ENCODE assay signal across 18 mouse cellular contexts in the genomic region with DNA sequence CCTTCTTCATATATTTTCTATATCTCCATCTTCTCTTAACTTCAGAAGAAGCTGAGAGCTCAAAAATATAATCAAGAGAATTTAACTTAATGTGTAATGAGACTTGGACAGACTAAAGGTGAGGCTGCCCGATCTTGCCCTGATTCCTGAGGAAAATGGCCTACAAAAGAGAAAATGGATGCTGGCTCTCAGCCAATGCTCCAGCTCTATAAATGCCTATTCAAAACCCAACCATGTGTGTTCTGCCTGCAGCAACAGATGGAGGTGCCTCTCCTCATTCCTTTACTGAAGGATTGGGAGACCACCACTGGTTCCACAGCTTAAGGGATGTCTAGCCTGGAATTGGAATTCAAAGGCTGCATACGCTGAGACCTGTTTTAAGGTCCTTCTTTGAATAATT.
A peak's percentile ranks its signal among the peaks of the same experiment; 100 is the strongest.
DNase-seq lines count a peak whose midpoint lies in the region; ATAC-seq and TF ChIP-seq lines count a peak whose summit lies in the region.
"Had no signal": no experiment of that assay in that cellular context is flagged by ENCODE, and none has a peak within 500 bp of the region (broad histone marks: within the 10 kb centered on the region; RNA-seq: fewer than 3 reads in every experiment).

No protein-coding gene starts in this region.

- no peak overlapping the region for H3K4me3 ChIP-seq in hindbrain, postnatal 0 days (ENCODE audit: low read length)
- no peak overlapping the region for H3K4me3 ChIP-seq in hindbrain, embryonic 13.5 days
- H3K4me3 ChIP-seq in midbrain, embryonic 14.5 days (replicated peaks; ENCODE audit: low read depth, low read length) = no peak overlapping the region
- no peak overlapping the region for H3K4me3 ChIP-seq in midbrain, embryonic 11.5 days (ENCODE audit: low read depth, low read length)
- no peak overlapping the region for H3K4me3 ChIP-seq in gastrocnemius, adult 2 months
- H3K4me3 ChIP-seq: heart, embryonic 10.5 days; liver, embryonic 13.5 days; lung, embryonic 15.5 days; midbrain, embryonic 12.5 days had no signal

- no peaks in the 10 kb centered on the region for H3K9me3 ChIP-seq in hindbrain, postnatal 0 days (ENCODE audit: low read length)
- no peaks in the 10 kb centered on the region for H3K9me3 ChIP-seq in hindbrain, embryonic 13.5 days
- no peaks in the 10 kb centered on the region for H3K9me3 ChIP-seq in midbrain, embryonic 14.5 days (ENCODE audit: control insufficient read depth, low read length)
- no peaks in the 10 kb centered on the region for H3K9me3 ChIP-seq in midbrain, embryonic 11.5 days (ENCODE audit: control insufficient read depth, low read length)
- H3K9me3 ChIP-seq: heart, embryonic 10.5 days; liver, embryonic 13.5 days; lung, embryonic 15.5 days; midbrain, embryonic 12.5 days had no signal

- intact Hi-C loops in gastrocnemius, adult 2 months (cut with DNase I) = no loop called here

- H3K9ac ChIP-seq in hindbrain, postnatal 0 days (replicated peaks; ENCODE audit: low read length) = no peak overlapping the region
- H3K9ac ChIP-seq in hindbrain, embryonic 13.5 days = no peak overlapping the region
- no peak overlapping the region for H3K9ac ChIP-seq in midbrain, embryonic 14.5 days (replicated peaks; ENCODE audit: low read length)
- no peak overlapping the region for H3K9ac ChIP-seq in midbrain, embryonic 11.5 days (ENCODE audit: low read length)
- H3K9ac ChIP-seq: hindbrain, embryonic 14.5 days; liver, embryonic 13.5 days; lung, embryonic 15.5 days; midbrain, embryonic 12.5 days had no signal

- no peak overlapping the region for H3K27ac ChIP-seq in hindbrain, postnatal 0 days
- H3K27ac ChIP-seq in hindbrain, embryonic 13.5 days = no peak overlapping the region
- H3K27ac ChIP-seq in midbrain, embryonic 14.5 days (replicated peaks; ENCODE audit: low read depth, low read length) = no peak overlapping the region
- no peak overlapping the region for H3K27ac ChIP-seq in midbrain, embryonic 11.5 days (ENCODE audit: low read depth, low read length)
- no peak overlapping the region for H3K27ac ChIP-seq in gastrocnemius, adult 2 months
- H3K27ac ChIP-seq: heart, embryonic 10.5 days; hindbrain, embryonic 14.5 days; liver, embryonic 13.5 days; lung, embryonic 15.5 days; macrophage; midbrain, embryonic 12.5 days had no signal

- no peak for ATAC-seq in hindbrain, postnatal 0 days
- ATAC-seq in hindbrain, embryonic 13.5 days (ENCODE audit: low FRiP score) = no peak
- no peak for ATAC-seq in midbrain, embryonic 14.5 days (ENCODE audit: low FRiP score, low TSS enrichment)
- ATAC-seq in midbrain, embryonic 11.5 days (ENCODE audit: low FRiP score) = no peak
- ATAC-seq: intestine, embryonic 16.5 days had no signal

- no peak for TF ChIP-seq CTCF in hindbrain, postnatal 0 days (IDR thresholded peaks at IDR 0.05; ENCODE audit: low read depth)
- no peak for TF ChIP-seq CTCF in gastrocnemius, adult 2 months (IDR thresholded peaks at IDR 0.05)

- H3K4me1 ChIP-seq in hindbrain, postnatal 0 days (ENCODE audit: insufficient read depth, low read length) = no peaks in the 10 kb centered on the region
- 0 out of 2 replicates have a peak, but pooled peaks cover 4% of the 10 kb centered on the region for H3K4me1 ChIP-seq in hindbrain, embryonic 13.5 days (replicated peaks)
- H3K4me1 ChIP-seq in midbrain, embryonic 14.5 days (ENCODE audit: control insufficient read depth, insufficient read depth, low read length) = no peaks in the 10 kb centered on the region
- H3K4me1 ChIP-seq in midbrain, embryonic 11.5 days (ENCODE audit: control insufficient read depth, insufficient read depth, low read length) = no peaks in the 10 kb centered on the region
- H3K4me1 ChIP-seq: heart, embryonic 10.5 days; liver, embryonic 13.5 days; lung, embryonic 15.5 days had no signal

- H3K36me3 ChIP-seq in hindbrain, postnatal 0 days (ENCODE audit: insufficient read depth, low read length) = no peaks in the 10 kb centered on the region
- no peaks in the 10 kb centered on the region for H3K36me3 ChIP-seq in hindbrain, embryonic 13.5 days
- H3K36me3 ChIP-seq in midbrain, embryonic 14.5 days (ENCODE audit: control insufficient read depth, insufficient read depth, low read length) = no peaks in the 10 kb centered on the region
- no peaks in the 10 kb centered on the region for H3K36me3 ChIP-seq in midbrain, embryonic 11.5 days (ENCODE audit: control insufficient read depth, insufficient read depth, low read length)
- H3K36me3 ChIP-seq: heart, embryonic 10.5 days; liver, embryonic 13.5 days; lung, embryonic 15.5 days; midbrain, embryonic 12.5 days had no signal

- H3K27me3 ChIP-seq in hindbrain, postnatal 0 days (ENCODE audit: insufficient read depth, low read length) = no peaks in the 10 kb centered on the region
- no peaks in the 10 kb centered on the region for H3K27me3 ChIP-seq in hindbrain, embryonic 13.5 days
- H3K27me3 ChIP-seq in midbrain, embryonic 14.5 days (ENCODE audit: control insufficient read depth, insufficient read depth, low read length) = no peaks in the 10 kb centered on the region
- H3K27me3 ChIP-seq in midbrain, embryonic 11.5 days (ENCODE audit: control insufficient read depth, insufficient read depth, low read length) = no peaks in the 10 kb centered on the region
- H3K27me3 ChIP-seq: liver, embryonic 13.5 days; lung, embryonic 15.5 days; midbrain, embryonic 12.5 days had no signal

- peak; percentile 56 for DNase-seq in hindbrain, postnatal 0 days (ENCODE audit: low spot score)
- peak; percentile 23 for DNase-seq in midbrain, embryonic 14.5 days
- no peak for DNase-seq in midbrain, embryonic 11.5 days (ENCODE audit: low spot score, missing footprints)
- DNase-seq in cerebellum, adult 11-12 months = peak; percentile 71
- peak; percentile 77 to 82 for DNase-seq in cerebellum, postnatal 14 days
- no peak for DNase-seq in gastrocnemius, adult 2 months
- DNase-seq: adrenal gland, postnatal 14 days; gastrocnemius, postnatal 36 days; heart, postnatal 10 days; liver, embryonic 13.5 days; thymus, postnatal 25 days had no signal

- 57% methylated on average over 2 of the region's 2 CpGs for WGBS in hindbrain, postnatal 0 days
- 80% methylated on average over 2 of the region's 2 CpGs for WGBS in hindbrain, embryonic 13.5 days
- WGBS in midbrain, embryonic 14.5 days = 83% methylated on average over 2 of the region's 2 CpGs
- 90% methylated on average over 2 of the region's 2 CpGs for WGBS in midbrain, embryonic 11.5 days

- no peak overlapping the region for H3K4me2 ChIP-seq in hindbrain, postnatal 0 days (ENCODE audit: low read depth, low read length)
- no peak overlapping the region for H3K4me2 ChIP-seq in hindbrain, embryonic 13.5 days
- H3K4me2 ChIP-seq in midbrain, embryonic 14.5 days (ENCODE audit: low read length) = no peak overlapping the region
- no peak overlapping the region for H3K4me2 ChIP-seq in midbrain, embryonic 11.5 days
- H3K4me2 ChIP-seq: hindbrain, embryonic 14.5 days; liver, embryonic 13.5 days; lung, embryonic 15.5 days; midbrain, embryonic 12.5 days had no signal

Comparison
In these comparisons a context has a peak if more than half of its experiments do, and no peak if none do; other contexts are left out.
1. DNase-seq: peak in hindbrain, postnatal 0 days (single experiment), midbrain, embryonic 14.5 days (single experiment), cerebellum, adult 11-12 months (single experiment) and cerebellum, postnatal 14 days (2 of 2); none in midbrain, embryonic 11.5 days (single experiment) and gastrocnemius, adult 2 months (single experiment).